Mouse (Mus musculus) heart, adult 18-20 months (tissue): Measurements from ENCODE around the gene Ramp3. TPM values are rescaled to one million over a fixed set of nuclear protein-coding genes. Genes with fewer than 3 reads are reported as not detected.

ENCODE experiments used
- total RNA-seq, 2 experiments: library from RNA; stranded (reverse); gene quantifications; 2 replicates each; pipeline ENCODE4 v1.2.3; 2021

Ramp3 gene
- total RNA-seq, 2 experiments from 2014 or later, result 7.6 to 7.9 TPM

Other genes with a start within 250 kb of the Ramp3 start
- gene Ppia, start 243.1 kb upstream of the Ramp3 start, total RNA-seq, result 100 to 1,000 TPM; 304 to 366 TPM
- gene H2afv, start 214.1 kb upstream of the Ramp3 start, total RNA-seq, result 10 to 100 TPM; 71.4 to 86.8 TPM
- gene Purb, start 182.6 kb upstream of the Ramp3 start, total RNA-seq, result 10 to 100 TPM; 29.5 to 31.0 TPM
- gene Myo1g, start 137.6 kb upstream of the Ramp3 start, total RNA-seq, result 1 to 10 TPM; 1.6 to 2.9 TPM
- 10 to 100 TPM; 24.7 to 26.0 TPM for gene Ccm2, start 111.6 kb upstream of the Ramp3 start, total RNA-seq
- 1 to 10 TPM in 1 of 2 experiments, under 1 TPM in 1; 0.62 to 1.2 TPM for gene Nacad, start 52.5 kb upstream of the Ramp3 start, total RNA-seq
- gene Tbrg4, start 32.5 kb upstream of the Ramp3 start, total RNA-seq, result 100 to 1,000 TPM; 103 to 107 TPM
- gene Wap, start 19.9 kb upstream of the Ramp3 start, total RNA-seq, result not detected
- not detected for gene Gm11983, start 179.1 kb downstream of the Ramp3 start, total RNA-seq